Mouse (Mus musculus) CH12.LX (cell line): Measurements from ENCODE around the gene Dlgap3. TPM values are rescaled to one million over a fixed set of nuclear protein-coding genes. Genes with fewer than 3 reads are reported as not detected.

Experiments used
- DNase-seq: peaks from one replicate; pipeline ENCODE4 v3.0.0-alpha.2; 2013; ENCODE audit errors: extremely low read depth
- H3K27ac ChIP-seq: 2 replicates; pipeline ENCODE4 v1.5.1; 2012; ENCODE audit warnings: low read depth, mild to moderate bottlenecking, control low read depth, moderate library complexity; ENCODE audit not compliant: insufficient read depth
- H3K27me3 ChIP-seq: replicated peaks from 2 replicates; pipeline ENCODE3; 2012; ENCODE audit warnings: inconsistent platforms
- H3K36me3 ChIP-seq, 2 experiments: replicated peaks in 1 of 2; 2 replicates each; pipeline versions ENCODE3 to v1.6.1; 2012; ENCODE audit warnings: inconsistent platforms in 1 of 2, low read length in 1 of 2, mild to moderate bottlenecking in 1 of 2, mixed read lengths in 1 of 2, moderate library complexity in 1 of 2; ENCODE audit not compliant: control insufficient read depth in 1 of 2, insufficient read depth in 1 of 2
- H3K4me1 ChIP-seq, 2 experiments: 2 replicates each; pipeline ENCODE4 v1.6.1; 2012; ENCODE audit warnings: inconsistent platforms in 1 of 2, moderate library complexity in 1 of 2; ENCODE audit not compliant: insufficient read depth in 2 of 2, control insufficient read depth in 1 of 2
- H3K4me2 ChIP-seq: 2 replicates; pipeline ENCODE4 v1.6.1; 2012; ENCODE audit warnings: low read depth, mild to moderate bottlenecking, control low read depth; ENCODE audit not compliant: poor library complexity, insufficient read depth, severe bottlenecking
- H3K4me3 ChIP-seq, 3 experiments: fragments of 150-350 bp in 1 of 3; sonication (generic) in 1 of 3; replicated peaks in 1 of 3; 2 replicates each; pipeline versions ENCODE3 to v1.5.1; 2011 to 2012; ENCODE audit warnings: low read depth in 2 of 3, low read length in 2 of 3, mild to moderate bottlenecking in 2 of 3, moderate library complexity in 2 of 3, control low read depth in 1 of 3, improper control_type of control experiment in 1 of 3, inconsistent platforms in 1 of 3, mixed read lengths in 1 of 3; ENCODE audit not compliant: poor library complexity in 1 of 3
- H3K79me2 ChIP-seq: replicated peaks from 2 replicates; pipeline ENCODE4 v1.6.1; 2012; ENCODE audit warnings: mild to moderate bottlenecking, moderate library complexity; ENCODE audit not compliant: control insufficient read depth, poor library complexity, insufficient read depth, severe bottlenecking; ENCODE audit errors: extremely low read depth
- H3K9ac ChIP-seq: 2 replicates; pipeline ENCODE4 v1.6.1; 2012; ENCODE audit warnings: low read depth, mild to moderate bottlenecking, control low read depth, moderate library complexity; ENCODE audit not compliant: insufficient read depth
- H3K9me3 ChIP-seq: replicated peaks from 2 replicates; pipeline ENCODE3; 2012; ENCODE audit warnings: low read length, inconsistent platforms, mixed read lengths
- BHLHE40 ChIP-seq: IDR thresholded peaks from 2 replicates; pipeline ENCODE4 v1.6.1; 2011; ENCODE audit warnings: mild to moderate bottlenecking, low read depth, low read length, improper control_type of control experiment
- CHD1 ChIP-seq: IDR thresholded peaks from 2 replicates; pipeline ENCODE4 v1.6.1; 2012; ENCODE audit warnings: low read depth, low read length, improper control_type of control experiment, inconsistent platforms
- CHD2 ChIP-seq: IDR thresholded peaks from 2 replicates; pipeline ENCODE4 v1.6.1; 2011; ENCODE audit warnings: low read length, improper control_type of control experiment
- CTCF ChIP-seq, 2 experiments: IDR thresholded peaks in 1 of 2; conservative IDR thresholded peaks in 1 of 2; 2 replicates each; pipeline ENCODE4 v1.5.1; 2011 to 2012; ENCODE audit warnings: low read depth in 2 of 2, low read length in 2 of 2, improper control_type of control experiment in 1 of 2, inconsistent platforms in 1 of 2, mild to moderate bottlenecking in 1 of 2, moderate library complexity in 1 of 2
- E2F4 ChIP-seq: IDR thresholded peaks from 2 replicates; pipeline ENCODE4 v1.6.1; 2011; ENCODE audit warnings: low read depth, low read length, improper control_type of control experiment; ENCODE audit not compliant: insufficient replicate concordance
- ELF1 ChIP-seq: IDR thresholded peaks from 2 replicates; pipeline ENCODE4 v1.6.1; 2014; ENCODE audit warnings: low read depth, mild to moderate bottlenecking, inconsistent platforms, low read length, improper control_type of control experiment
- EP300 ChIP-seq: IDR thresholded peaks from 2 replicates; pipeline ENCODE4 v1.6.1; 2011; ENCODE audit warnings: low read length, improper control_type of control experiment
- GABPA ChIP-seq: IDR thresholded peaks from 2 replicates; pipeline ENCODE4 v1.6.1; 2012; ENCODE audit warnings: low read depth, low read length, improper control_type of control experiment, inconsistent platforms; ENCODE audit not compliant: insufficient replicate concordance
- MAFK ChIP-seq: IDR thresholded peaks from 2 replicates; pipeline ENCODE4 v1.6.1; 2011; ENCODE audit warnings: low read length, improper control_type of control experiment; ENCODE audit not compliant: insufficient replicate concordance
- MAZ ChIP-seq: IDR thresholded peaks from 2 replicates; pipeline ENCODE4 v1.6.1; 2012; ENCODE audit warnings: low read depth, mild to moderate bottlenecking, inconsistent platforms, low read length, improper control_type of control experiment, moderate library complexity
- MEF2A ChIP-seq: IDR thresholded peaks from 2 replicates; pipeline ENCODE4 v1.6.1; 2014; ENCODE audit warnings: low read depth, mild to moderate bottlenecking, inconsistent platforms, low read length, improper control_type of control experiment, borderline replicate concordance
- MYC ChIP-seq: IDR thresholded peaks from 2 replicates; pipeline ENCODE4 v1.6.1; 2011; ENCODE audit warnings: low read depth, mild to moderate bottlenecking, improper control_type of control experiment, low read length
- PAX5 ChIP-seq: IDR thresholded peaks from 2 replicates; pipeline ENCODE4 v1.6.1; 2012; ENCODE audit warnings: low read length, inconsistent platforms, mixed read lengths
- RCOR1 ChIP-seq: conservative IDR thresholded peaks from 2 replicates; pipeline ENCODE4 v1.6.1; 2012; ENCODE audit warnings: low read depth, mild to moderate bottlenecking, inconsistent platforms, low read length, improper control_type of control experiment
- SIN3A ChIP-seq: IDR thresholded peaks from 2 replicates; pipeline ENCODE4 v1.6.1; 2012; ENCODE audit warnings: low read length, improper control_type of control experiment, inconsistent platforms
- TBP ChIP-seq: conservative IDR thresholded peaks from 2 replicates; pipeline ENCODE4 v1.6.1; 2011; ENCODE audit warnings: low read depth, low read length, improper control_type of control experiment
- UBTF ChIP-seq: IDR thresholded peaks from 2 replicates; pipeline ENCODE4 v1.6.1; 2012; ENCODE audit warnings: low read depth, mild to moderate bottlenecking, inconsistent platforms, low read length, improper control_type of control experiment, moderate library complexity
- USF2 ChIP-seq: conservative IDR thresholded peaks from 2 replicates; pipeline ENCODE4 v1.6.1; 2011; ENCODE audit warnings: low read depth, low read length, improper control_type of control experiment
- ZC3H11A ChIP-seq: IDR thresholded peaks from 2 replicates; pipeline ENCODE4 v1.6.1; 2012; ENCODE audit warnings: low read depth, mild to moderate bottlenecking, inconsistent platforms, low read length, improper control_type of control experiment
- ZMIZ1 ChIP-seq: IDR thresholded peaks from 2 replicates; pipeline ENCODE4 v1.6.1; 2012; ENCODE audit warnings: low read depth, mild to moderate bottlenecking, inconsistent platforms, low read length, improper control_type of control experiment
- dilution Hi-C: fragments of 300-500 bp; cut with MboI; formaldehyde crosslinking; loops from 2 replicates; pipeline ENCODE4 v1.14.3; 2020; ENCODE audit warnings: low sequenced_read_pairs; ENCODE audit not compliant: extremely low pct_unique_long_range_greater_than_20kb, extremely low pct_ligation_motif_present
- in situ Hi-C: fragments of 300-500 bp; cut with MboI; formaldehyde crosslinking; loops from 3 replicates; pipeline ENCODE4 v1.14.3; 2019; ENCODE audit warnings: low sequenced_read_pairs, low pct_ligation_motif_present, low pct_unique_long_range_greater_than_20kb, mixed read lengths
- polyA plus RNA-seq: library from polyadenylated mRNA; unstranded; fragments of >175 nt; gene quantifications from 2 replicates; pipeline ENCODE4 v1.2.1, GENCODE M21; 2012; ENCODE audit warnings: low read depth; ENCODE audit not compliant: insufficient read length
- total RNA-seq, 2 experiments: library from RNA; depleted of rRNA; stranded (reverse); fragments of 300-350 nt in 1 of 2; fragments of >200 nt in 1 of 2; gene quantifications; 2 replicates each; pipeline ENCODE4 v1.2.3; 2012 to 2014

The Dlgap3 gene
- total and polyA plus RNA-seq, 3 experiments = 0.07 to 0.55 (median 0.08) TPM

DNA sequence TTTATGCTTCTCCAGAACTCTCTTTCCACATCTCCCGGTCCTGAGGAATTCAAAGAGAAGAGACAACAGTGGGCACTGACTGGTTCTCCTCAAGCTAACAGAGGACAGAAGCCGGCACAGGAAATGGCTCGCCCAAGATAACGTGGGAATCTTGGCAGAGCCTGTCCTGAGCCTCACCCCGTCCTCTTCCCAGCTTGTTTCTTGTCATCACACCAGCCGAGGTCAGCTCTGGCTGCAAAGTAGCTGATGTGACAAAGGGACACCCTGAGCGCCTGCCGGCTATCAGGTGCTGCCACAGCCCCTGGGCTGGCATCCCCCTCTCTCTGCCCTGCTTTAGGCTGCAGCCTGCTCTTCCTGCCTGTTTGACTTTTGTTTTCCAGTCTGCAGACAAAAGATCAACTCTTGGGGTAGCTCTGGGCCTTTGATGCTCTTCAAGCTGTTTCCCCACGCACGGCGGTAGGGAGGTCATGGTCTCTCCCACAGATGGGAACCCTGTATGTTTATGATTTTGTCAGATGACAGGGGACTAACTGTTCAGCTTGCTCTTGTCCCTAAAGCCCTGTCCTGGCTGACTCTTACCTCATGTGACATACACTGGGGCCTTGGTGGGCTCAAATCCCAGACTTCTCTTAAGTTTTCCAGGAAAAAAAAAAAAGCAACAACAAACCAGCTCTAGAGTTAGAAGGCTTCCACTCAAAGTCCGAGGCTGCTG is 89.3 kb downstream of the Dlgap3 start:
- no peak for DNase-seq
- dilution Hi-C loops (no loop called here), in situ Hi-C loops (no loop called here)
- Histone ChIP-seq H3K9ac (no peak overlapping the region), H3K4me3 (no peak overlapping the region), H3K4me1 (no peaks in the 10 kb centered on the region), H3K27me3 (peaks cover 74% of the 10 kb centered on the region), H3K79me2 (no peaks in the 10 kb centered on the region), H3K27ac (no peak overlapping the region), H3K9me3 (no peaks in the 10 kb centered on the region), H3K36me3 (no peaks in the 10 kb centered on the region), H3K4me2 (no peak overlapping the region)
- no peak for TF ChIP-seq ZC3H11A
- no peak for TF ChIP-seq E2F4
- no peak for TF ChIP-seq TBP

- no peaks in the 10 kb centered on the region for H3K36me3 ChIP-seq
- peaks cover 84% of the 10 kb centered on the region for H3K27me3 ChIP-seq
- no peak overlapping the region for H3K27ac ChIP-seq
- no peak for DNase-seq
- no peaks in the 10 kb centered on the region for H3K9me3 ChIP-seq
- no peak overlapping the region for H3K4me2 ChIP-seq
- TF ChIP-seq MAFK (no peak), CHD2 (no peak), MYC (no peak), GABPA (no peak), ZC3H11A (no peak), PAX5 (no peak), MEF2A (no peak), RCOR1 (no peak), ZMIZ1 (no peak), CTCF (conservative IDR thresholded peaks at IDR 0.05 in 1 of 2, IDR thresholded peaks at IDR 0.05 in 1 of 2; ENCODE audit: low read depth in 2 of 2, low read length in 2 of 2) (no peak), UBTF (no peak), BHLHE40 (no peak), CHD1 (no peak), MAZ (no peak), USF2 (no peak), EP300 (no peak), ELF1 (no peak), SIN3A (no peak)
- H3K4me1 ChIP-seq = no peaks in the 10 kb centered on the region
- in situ Hi-C loops (no loop called here), dilution Hi-C loops (no loop called here)
- no peak overlapping the region for H3K9ac ChIP-seq
- H3K79me2 ChIP-seq = no peaks in the 10 kb centered on the region
- no peak overlapping the region for H3K4me3 ChIP-seq
Observed at GRCm38 (mm10) chr4:127261601-127262000, 92.6 kb downstream of the Dlgap3 start.
